Mouse (Mus musculus): ENCODE measurements around the gene Tent5a.

Gene Tent5a

GRCm38 (mm10) chr9:85312473-85312872 lies 14.7 kb downstream of the Tent5a start, which contains the start of gene Gm11114:
Gene Gm11114, plus strand, starts transcription at chr9:85312773.
- DNase-seq: no peak

DNA sequence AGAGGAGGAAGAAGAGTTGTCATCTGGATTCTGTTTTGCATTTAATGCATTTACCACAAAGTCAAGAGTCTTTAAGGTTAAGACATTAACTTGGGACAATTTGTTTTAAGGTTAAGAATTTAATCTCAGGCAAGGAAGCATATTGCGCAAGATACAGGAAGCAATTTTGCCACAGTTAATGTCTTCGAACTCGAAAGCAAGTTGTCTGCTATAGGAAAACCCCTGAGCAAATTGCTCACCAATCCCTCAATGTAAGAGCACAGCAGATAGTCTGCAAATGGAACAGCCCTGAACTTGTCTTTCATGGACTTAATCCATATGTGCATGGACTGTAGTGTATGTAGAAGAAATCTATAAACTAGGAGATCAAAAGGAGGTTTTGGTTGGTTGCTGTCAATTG lies 23.8 kb downstream of the Tent5a start:
- no peak for DNase-seq

- DNase-seq: no peak
These were observed 24.3 kb downstream of the Tent5a start for GRCm38 (mm10) chr9:85302849-85303248.

DNA sequence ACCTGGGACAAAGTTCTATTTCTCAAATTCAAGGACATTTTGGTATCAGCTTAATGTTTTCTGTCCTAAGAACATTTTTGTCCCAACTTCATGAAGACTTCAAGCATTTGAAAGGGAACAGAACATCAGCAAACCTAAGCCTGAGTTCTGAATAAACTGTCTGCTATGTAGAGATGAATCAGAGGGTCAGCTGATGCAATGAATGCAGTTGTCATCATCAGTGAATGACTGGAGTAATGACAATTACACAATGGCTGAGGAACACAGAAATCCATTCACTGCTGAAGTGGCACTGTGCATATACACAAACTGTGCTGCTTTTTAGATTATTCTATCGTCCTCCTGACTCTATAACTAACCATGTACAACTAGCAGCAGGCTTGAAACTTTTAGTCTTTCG lies 53.0 kb downstream of the Tent5a start:
- DNase-seq: no peak
